Mouse (Mus musculus) forebrain, embryonic 15.5 days (tissue): ENCODE results near the gene Hoxa2. TPM values are rescaled to one million over a fixed set of nuclear protein-coding genes. Genes with fewer than 3 reads are reported as not detected.

Source experiments
- ATAC-seq: fragments of 200-750 bp; cut with Nextera tagmentation; replicated peaks from 2 replicates; pipeline ENCODE4 v1.8.0; 2017; ENCODE audit warnings: mild to moderate bottlenecking, moderate TSS enrichment, moderate library complexity
- H3K27ac ChIP-seq: fragments of 300-500 bp; sonication (generic); replicated peaks from 2 replicates; pipeline ENCODE4 v1.5.1; 2015; ENCODE audit warnings: mild to moderate bottlenecking, inconsistent platforms
- H3K27me3 ChIP-seq: fragments of 300-500 bp; sonication (generic); 2 replicates; pipeline ENCODE4 v1.6.1; 2015; ENCODE audit warnings: inconsistent platforms
- H3K36me3 ChIP-seq: fragments of 300-500 bp; sonication (generic); 2 replicates; pipeline ENCODE4 v1.6.1; 2015; ENCODE audit warnings: mild to moderate bottlenecking, inconsistent platforms
- H3K4me1 ChIP-seq: fragments of 300-500 bp; sonication (generic); 2 replicates; pipeline ENCODE4 v1.6.1; 2015; ENCODE audit warnings: inconsistent platforms
- H3K4me2 ChIP-seq: fragments of 300-500 bp; sonication (generic); replicated peaks from 2 replicates; pipeline ENCODE4 v1.6.1; 2015; ENCODE audit warnings: mild to moderate bottlenecking, inconsistent platforms
- H3K4me3 ChIP-seq: fragments of 300-500 bp; sonication (generic); 2 replicates; pipeline ENCODE4 v1.5.1; 2015; ENCODE audit warnings: mild to moderate bottlenecking, inconsistent platforms
- H3K9ac ChIP-seq: fragments of 300-500 bp; sonication (generic); replicated peaks from 2 replicates; pipeline ENCODE4 v1.6.1; 2015; ENCODE audit warnings: mild to moderate bottlenecking, inconsistent platforms
- H3K9me3 ChIP-seq: fragments of 300-500 bp; sonication (generic); 2 replicates; pipeline ENCODE4 v1.6.1; 2016; ENCODE audit warnings: inconsistent platforms
- WGBS: fragments of 180-500 bp; shearing (Covaris S2); methylation state at CpG from one replicate; pipeline ENCODE4 v1.1.7; 2015; ENCODE audit warnings: mixed read lengths; 5-methylcytosine and 5-hydroxymethylcytosine counted together
- polyA plus RNA-seq: library from polyadenylated mRNA; unstranded; fragments of >200 nt; fragmentation: Nextera tagmentation; extraction: Ambion mirVana; gene quantifications from 2 replicates; pipeline ENCODE4 v1.2.1, GENCODE M21; 2015

Hoxa2 gene
- polyA plus RNA-seq, 1 experiment from 2014 or later, result not detected

GRCm38 (mm10) chr6:52166431-52167077 lies 1.9 kb upstream of the Hoxa2 start:
- H3K27ac ChIP-seq, result no peak overlapping the region
- no peak overlapping the region for H3K4me3 ChIP-seq
- H3K9ac ChIP-seq, result no peak overlapping the region

GRCm38 (mm10) chr6:52165441-52166370 lies 1.1 kb upstream of the Hoxa2 start:
- Histone ChIP-seq H3K4me2 (no peak overlapping the region), H3K27me3 (peaks cover 93% of the 10 kb centered on the region), H3K4me3 (no peak overlapping the region), H3K36me3 (no peaks in the 10 kb centered on the region), H3K27ac (no peak overlapping the region), H3K4me1 (no peaks in the 10 kb centered on the region), H3K9me3 (no peaks in the 10 kb centered on the region), H3K9ac (no peak overlapping the region)
- 1% methylated on average over 28 of the region's 28 CpGs for WGBS
- ATAC-seq, result no peak

More at GRCm38 (mm10) chr6:52166431-52167077, 1.9 kb upstream of the Hoxa2 start:
- peaks cover 95% of the 10 kb centered on the region for H3K27me3 ChIP-seq
- no peak for ATAC-seq
- H3K4me1 ChIP-seq, result no peaks in the 10 kb centered on the region
- no peaks in the 10 kb centered on the region for H3K36me3 ChIP-seq
- no peak overlapping the region for H3K4me2 ChIP-seq
- WGBS, result 2% methylated on average over 4 of the region's 4 CpGs
- H3K9me3 ChIP-seq, result no peaks in the 10 kb centered on the region

- Histone ChIP-seq H3K27me3 (peaks cover 94% of the 10 kb centered on the region), H3K27ac (no peak overlapping the region), H3K4me2 (no peak overlapping the region), H3K9me3 (no peaks in the 10 kb centered on the region), H3K4me3 (no peak overlapping the region), H3K4me1 (no peaks in the 10 kb centered on the region), H3K9ac (no peak overlapping the region), H3K36me3 (no peaks in the 10 kb centered on the region)
- WGBS, result under 1% methylated on average over 39 of the region's 39 CpGs
- no peak for ATAC-seq
These were observed 493 bp downstream of the Hoxa2 start for GRCm38 (mm10) chr6:52164051-52164625.

GRCm38 (mm10) chr6:52163366-52164031 lies 1.1 kb downstream of the Hoxa2 start:
- no peaks in the 10 kb centered on the region for H3K36me3 ChIP-seq
- H3K9me3 ChIP-seq, result no peaks in the 10 kb centered on the region
- no peak overlapping the region for H3K4me3 ChIP-seq
- peaks cover 6% of the 10 kb centered on the region for H3K4me1 ChIP-seq
- ATAC-seq, result no peak
- H3K9ac ChIP-seq, result no peak overlapping the region
- no peak overlapping the region for H3K27ac ChIP-seq
- peaks cover 95% of the 10 kb centered on the region for H3K27me3 ChIP-seq
- under 1% methylated on average over 17 of the region's 17 CpGs for WGBS
- H3K4me2 ChIP-seq, result no peak overlapping the region

GRCm38 (mm10) chr6:52162611-52163365 lies 1.8 kb downstream of the Hoxa2 start:
- Histone ChIP-seq H3K27me3 (peaks cover 95% of the 10 kb centered on the region), H3K9me3 (no peaks in the 10 kb centered on the region), H3K9ac (no peak overlapping the region), H3K36me3 (no peaks in the 10 kb centered on the region), H3K4me1 (peaks cover 13% of the 10 kb centered on the region), H3K27ac (no peak overlapping the region), H3K4me2 (no peak overlapping the region), H3K4me3 (no peak overlapping the region)
- WGBS, result 1% methylated on average over 14 of the region's 14 CpGs
- no peak for ATAC-seq

GRCm38 (mm10) chr6:52162093-52162380 lies 2.6 kb downstream of the Hoxa2 start:
- H3K4me3 ChIP-seq, result no peak overlapping the region
- no peak overlapping the region for H3K9ac ChIP-seq
- no peak for ATAC-seq
- peaks cover 95% of the 10 kb centered on the region for H3K27me3 ChIP-seq
- H3K27ac ChIP-seq, result no peak overlapping the region
- H3K4me2 ChIP-seq, result no peak overlapping the region
- peaks cover 14% of the 10 kb centered on the region for H3K4me1 ChIP-seq
- no peaks in the 10 kb centered on the region for H3K36me3 ChIP-seq
- H3K9me3 ChIP-seq, result no peaks in the 10 kb centered on the region
- 7% methylated on average over 1 of the region's 1 CpGs for WGBS

- Histone ChIP-seq H3K4me3 (no peak overlapping the region), H3K27ac (no peak overlapping the region), H3K27me3 (peaks cover 95% of the 10 kb centered on the region), H3K4me1 (peaks cover 14% of the 10 kb centered on the region), H3K4me2 (no peak overlapping the region), H3K9ac (no peak overlapping the region), H3K9me3 (no peaks in the 10 kb centered on the region), H3K36me3 (no peaks in the 10 kb centered on the region)
- ATAC-seq, result no peak
- WGBS, result 1% methylated on average over 8 of the region's 8 CpGs
These were observed 3.1 kb downstream of the Hoxa2 start for GRCm38 (mm10) chr6:52161336-52162092.

GRCm38 (mm10) chr6:52160511-52161335 lies 3.9 kb downstream of the Hoxa2 start:
- Histone ChIP-seq H3K9me3 (no peaks in the 10 kb centered on the region), H3K9ac (no peak overlapping the region), H3K4me2 (no peak overlapping the region), H3K4me3 (no peak overlapping the region), H3K27me3 (peaks cover 95% of the 10 kb centered on the region), H3K36me3 (no peaks in the 10 kb centered on the region), H3K27ac (no peak overlapping the region), H3K4me1 (peaks cover 14% of the 10 kb centered on the region)
- ATAC-seq, result no peak
- 1% methylated on average over 30 of the region's 30 CpGs for WGBS

GRCm38 (mm10) chr6:52159979-52160378 lies 4.7 kb downstream of the Hoxa2 start:
- Histone ChIP-seq H3K27me3 (peaks cover 95% of the 10 kb centered on the region), H3K9ac (no peak overlapping the region), H3K27ac (no peak overlapping the region), H3K36me3 (no peaks in the 10 kb centered on the region), H3K9me3 (no peaks in the 10 kb centered on the region), H3K4me3 (no peak overlapping the region), H3K4me1 (peaks cover 14% of the 10 kb centered on the region), H3K4me2 (no peak overlapping the region)
- no peak for ATAC-seq
- WGBS, result 4% methylated on average over 8 of the region's 9 CpGs

GRCm38 (mm10) chr6:52159164-52159761 lies 5.4 kb downstream of the Hoxa2 start:
- Histone ChIP-seq H3K9me3 (no peaks in the 10 kb centered on the region), H3K4me2 (peak overlapping the region; percentile 93; the same call in 1 of the 2 replicates), H3K4me1 (peaks cover 14% of the 10 kb centered on the region), H3K4me3 (peak overlapping the region; percentile 46; the same call in 1 of the 2 replicates), H3K36me3 (no peaks in the 10 kb centered on the region), H3K9ac (no peak overlapping the region), H3K27ac (no peak overlapping the region), H3K27me3 (peaks cover 97% of the 10 kb centered on the region)
- ATAC-seq, result no peak
- 4% methylated on average over 12 of the region's 12 CpGs for WGBS
